In the genomic region with DNA sequence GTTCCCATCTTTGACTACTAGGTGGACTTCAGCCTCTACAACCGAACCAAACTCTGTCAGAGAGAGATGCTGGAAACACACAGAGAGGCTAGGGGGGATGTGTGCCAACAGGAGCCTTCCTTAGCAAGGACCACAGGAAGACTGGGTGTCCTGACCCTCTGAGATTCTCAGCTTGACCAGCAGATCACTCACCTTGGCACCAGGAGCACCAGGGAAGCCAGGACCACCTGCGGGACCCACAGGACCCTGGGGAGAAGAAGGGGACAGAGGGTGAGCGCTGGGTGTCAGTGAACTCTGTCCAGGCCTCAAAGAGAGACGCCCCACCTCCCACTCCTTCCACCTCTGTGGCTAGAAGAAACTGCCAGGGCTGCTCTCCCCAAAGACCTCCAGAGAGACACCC, we compare ENCODE assay signal across 14 mouse cellular contexts. TPM values are rescaled to one million over a fixed set of nuclear protein-coding genes. Genes with fewer than 3 reads are reported as not detected.
DNase-seq lines count a peak whose midpoint lies in the region; ATAC-seq lines count a peak whose summit lies in the region.
"Had no signal": no experiment of that assay in that cellular context is flagged by ENCODE, and none has a peak within 500 bp of the region (broad histone marks: within the 10 kb centered on the region; RNA-seq: fewer than 3 reads in every experiment).

No protein-coding gene starts in this region.

- H3K4me2 ChIP-seq in neural tube, embryonic 15.5 days: no peak overlapping the region
- H3K4me2 ChIP-seq: liver, embryonic 13.5 days had no signal

- ATAC-seq in neural tube, embryonic 15.5 days (ENCODE audit: low FRiP score): no peak

- peak; percentile 53 for DNase-seq in embryo, embryonic 9.5 days (ENCODE audit: extremely low spot score)
- DNase-seq in embryo, embryonic 10.5 days (ENCODE audit: low spot score): no peak
- peak; percentile 52 for DNase-seq in neural tube, embryonic 10.5 days (ENCODE audit: extremely low spot score, low spot score)
- peak; percentile 33 for DNase-seq in midbrain, embryonic 10.5 days (ENCODE audit: low spot score)
- DNase-seq in lung, postnatal 25 days (ENCODE audit: low spot score): no peak
- DNase-seq in gastrocnemius, postnatal 36 days: no peak
- no peak for DNase-seq in yolk sac, embryonic 10.5 days (ENCODE audit: low spot score)
- DNase-seq: cerebellum, adult 18-20 months; gastrocnemius, adult 2 months; kidney, adult 18-20 months; liver, embryonic 13.5 days; lung, postnatal 14 days; spleen, adult 18-20 months had no signal

- no peaks in the 10 kb centered on the region for H3K36me3 ChIP-seq in neural tube, embryonic 15.5 days
- peaks cover 75% of the 10 kb centered on the region for H3K36me3 ChIP-seq in midbrain, embryonic 10.5 days
- H3K36me3 ChIP-seq: liver, embryonic 13.5 days had no signal

- peaks cover 47% of the 10 kb centered on the region for H3K4me1 ChIP-seq in neural tube, embryonic 15.5 days
- peaks cover 72% of the 10 kb centered on the region for H3K4me1 ChIP-seq in midbrain, embryonic 10.5 days

- H3K9ac ChIP-seq in neural tube, embryonic 15.5 days (replicated peaks): no peak overlapping the region
- H3K9ac ChIP-seq: liver, embryonic 13.5 days had no signal

- H3K9me3 ChIP-seq in neural tube, embryonic 15.5 days (replicated peaks): no peaks in the 10 kb centered on the region
- H3K9me3 ChIP-seq in midbrain, embryonic 10.5 days (replicated peaks): no peaks in the 10 kb centered on the region
- H3K9me3 ChIP-seq: liver, embryonic 13.5 days had no signal

- no peak overlapping the region for H3K4me3 ChIP-seq in neural tube, embryonic 15.5 days (replicated peaks)
- peak overlapping the region; percentile 43 for H3K4me3 ChIP-seq in midbrain, embryonic 10.5 days
- H3K4me3 ChIP-seq: gastrocnemius, adult 2 months; liver, embryonic 13.5 days had no signal

- WGBS in neural tube, embryonic 15.5 days: 21% methylated on average over 4 of the region's 4 CpGs
- WGBS in midbrain, embryonic 10.5 days: 2% methylated on average over 4 of the region's 4 CpGs

- intact Hi-C loops in gastrocnemius, postnatal 36 days (cut with DNase I): no loop called here

- no peak overlapping the region for H3K27ac ChIP-seq in neural tube, embryonic 15.5 days (replicated peaks)
- peak overlapping the region; percentile 96 for H3K27ac ChIP-seq in midbrain, embryonic 10.5 days (replicated peaks)
- H3K27ac ChIP-seq: gastrocnemius, adult 2 months; liver, embryonic 13.5 days had no signal

- H3K27me3 ChIP-seq in neural tube, embryonic 15.5 days (replicated peaks): no peaks in the 10 kb centered on the region
- no peaks in the 10 kb centered on the region for H3K27me3 ChIP-seq in midbrain, embryonic 10.5 days (ENCODE audit: low read depth, poor library complexity, severe bottlenecking)

RNA-seq across cellular contexts. Expression of a gene that starts 13.8 kb away (rescaled TPM):
- polyA plus RNA-seq in neural tube, embryonic 15.5 days (2015; fragmentation: Nextera tagmentation; extraction: Ambion mirVana): 33.8 and 62.9 TPM in 2 replicates
- polyA plus RNA-seq in midbrain, embryonic 10.5 days (2016; fragmentation: Nextera tagmentation; extraction: Ambion mirVana): 142 and 151 TPM in 2 replicates
- 1 to 10 TPM; 1.9 to 3.5 TPM for total RNA-seq in gastrocnemius, postnatal 36 days (2021)

RNA-seq across cellular contexts. Expression of a gene that starts 26.7 kb away (rescaled TPM):
- 48.0 and 48.6 TPM in 2 replicates for polyA plus RNA-seq in neural tube, embryonic 15.5 days (2015; fragmentation: Nextera tagmentation; extraction: Ambion mirVana)
- 55.6 and 61.1 TPM in 2 replicates for polyA plus RNA-seq in midbrain, embryonic 10.5 days (2016; fragmentation: Nextera tagmentation; extraction: Ambion mirVana)
- total RNA-seq in gastrocnemius, postnatal 36 days (2021): 1 to 10 TPM; 4.5 to 5.2 TPM

Comparison
In these comparisons a context has a peak if more than half of its experiments do, and no peak if none do; other contexts are left out.
1. DNase-seq: peak in embryo, embryonic 9.5 days (single experiment), neural tube, embryonic 10.5 days (single experiment) and midbrain, embryonic 10.5 days (single experiment); none in embryo, embryonic 10.5 days (single experiment), lung, postnatal 25 days (single experiment), gastrocnemius, postnatal 36 days (0 of 2) and yolk sac, embryonic 10.5 days (single experiment).